Mouse (Mus musculus): ENCODE measurements at regions not wholly inside any gene's neighbourhood (a gene's known extent, or its start where the extent isn't known, plus 50 kb on each side); places are given as distances from the start of the nearest gene placed in this dataset.
A peak's percentile ranks its signal among the peaks of the same experiment; 100 is the strongest.

DNA sequence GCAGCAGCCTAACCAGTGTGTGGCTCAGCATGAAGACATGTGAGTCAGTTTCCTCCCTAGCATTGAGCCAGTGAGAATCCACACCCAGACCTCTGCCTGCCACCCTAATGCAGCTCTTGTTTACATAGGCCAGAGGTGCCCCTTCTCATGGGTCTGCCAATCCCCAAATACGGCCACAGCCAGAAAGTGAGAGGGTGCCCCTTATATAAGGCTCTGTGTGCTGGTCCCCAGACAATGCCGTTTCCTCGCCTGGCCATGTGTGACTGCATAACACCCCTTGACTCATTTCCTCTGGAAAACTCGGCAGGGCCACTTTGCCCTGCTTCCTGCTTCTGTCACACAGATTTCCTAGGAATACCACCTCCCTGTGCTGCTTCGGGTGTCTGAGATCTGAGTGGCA is 1216.4 kb upstream of the A1bg start:
- DNase-seq (ENCODE audit: low spot score in 2 of 2): no peak

DNA sequence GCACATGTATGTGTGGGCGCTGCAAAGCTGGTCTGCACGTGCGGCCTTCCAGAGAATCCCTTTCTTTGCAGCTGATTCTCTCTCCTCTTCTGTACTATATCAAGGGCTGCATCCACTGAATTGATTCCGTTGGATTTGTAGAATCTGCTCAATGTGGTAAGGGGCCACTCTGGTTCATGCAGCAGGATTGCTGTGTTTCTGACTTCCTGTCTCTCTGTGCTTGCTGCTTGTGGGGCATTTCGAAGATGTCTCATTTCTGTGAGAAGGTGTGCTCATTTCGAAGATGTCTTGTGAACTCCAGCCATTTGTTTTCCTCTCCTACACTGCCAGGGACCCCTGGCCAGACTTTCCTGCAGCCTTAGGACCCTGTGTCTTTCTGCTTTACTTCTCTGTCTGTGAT is 1215.9 kb upstream of the A1bg start:
- no peak for DNase-seq (ENCODE audit: low spot score in 2 of 2)

DNA sequence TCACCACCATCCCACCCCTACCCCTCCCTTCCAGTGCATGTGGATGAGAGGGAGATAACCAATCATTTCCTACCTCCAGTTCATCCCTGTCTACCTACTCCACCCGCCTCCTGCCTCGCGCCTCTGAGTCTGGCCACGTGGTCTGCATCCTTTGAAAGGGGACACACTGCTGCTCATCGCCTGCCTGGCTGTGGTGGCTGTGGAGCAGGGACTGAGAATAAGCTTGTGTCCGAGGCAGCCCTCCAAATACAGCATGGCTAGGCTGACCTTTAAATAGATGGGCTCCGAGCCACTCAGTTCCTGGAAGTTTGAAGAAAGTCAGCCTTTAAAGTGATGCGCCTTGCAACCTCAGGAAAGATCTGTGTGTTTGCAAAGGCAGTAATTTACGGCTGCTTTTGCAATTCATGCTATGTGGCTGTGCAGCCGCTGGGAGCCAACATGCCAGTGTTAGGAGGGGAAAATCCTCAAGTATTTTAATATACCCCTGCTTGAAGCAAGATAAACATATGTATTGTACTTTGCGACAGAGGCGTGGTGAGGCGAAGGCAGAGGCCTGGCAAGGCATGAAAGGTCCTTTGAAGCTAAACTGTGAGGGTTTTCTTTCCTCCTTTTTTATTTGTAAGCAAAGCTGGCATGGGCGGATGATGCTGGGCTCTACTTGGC is 1214.3 kb upstream of the A1bg start:
- no peak for DNase-seq (ENCODE audit: low spot score in 2 of 2)

DNA sequence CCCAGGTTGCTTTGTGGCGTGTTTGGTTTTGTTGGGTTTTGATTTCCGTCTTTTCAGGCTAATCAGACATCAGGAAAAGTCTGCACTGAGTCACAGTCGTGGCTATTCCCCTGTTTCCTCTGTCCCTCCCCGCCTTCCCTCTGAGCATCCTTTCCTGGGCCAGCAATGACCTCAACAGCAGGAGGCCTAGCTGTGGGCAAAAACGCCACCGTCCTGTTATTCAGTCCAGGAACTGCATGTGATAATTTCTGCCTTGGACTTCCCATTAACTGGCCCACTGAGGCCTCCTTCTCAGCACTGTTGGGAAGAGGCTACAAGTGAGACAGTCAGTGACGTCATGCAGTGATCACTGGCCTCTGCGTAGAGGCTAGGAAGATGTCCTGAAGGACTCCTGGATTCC is 1212.0 kb upstream of the A1bg start:
- DNase-seq (ENCODE audit: low spot score in 2 of 2): no peak

DNA sequence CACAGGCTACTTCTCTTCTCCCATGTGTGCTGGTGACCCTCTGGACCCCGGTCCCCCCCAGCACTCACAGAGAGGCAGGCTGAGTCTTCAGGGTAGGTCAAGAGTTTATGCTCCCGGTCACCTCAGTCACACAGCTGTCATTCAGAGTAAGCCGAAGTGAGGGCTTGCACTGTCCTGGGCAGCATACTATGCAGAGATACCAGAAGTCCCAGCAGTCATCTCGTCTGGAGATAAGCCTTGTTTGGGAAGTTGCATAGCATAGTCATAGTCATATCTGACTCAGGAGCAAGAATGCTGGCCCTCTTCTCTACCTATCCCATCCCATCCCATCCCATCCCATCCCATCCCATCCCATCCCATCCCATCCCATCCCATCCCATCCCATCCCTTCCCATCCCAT is 1211.5 kb upstream of the A1bg start:
- DNase-seq (ENCODE audit: low spot score in 2 of 2): no peak

DNA sequence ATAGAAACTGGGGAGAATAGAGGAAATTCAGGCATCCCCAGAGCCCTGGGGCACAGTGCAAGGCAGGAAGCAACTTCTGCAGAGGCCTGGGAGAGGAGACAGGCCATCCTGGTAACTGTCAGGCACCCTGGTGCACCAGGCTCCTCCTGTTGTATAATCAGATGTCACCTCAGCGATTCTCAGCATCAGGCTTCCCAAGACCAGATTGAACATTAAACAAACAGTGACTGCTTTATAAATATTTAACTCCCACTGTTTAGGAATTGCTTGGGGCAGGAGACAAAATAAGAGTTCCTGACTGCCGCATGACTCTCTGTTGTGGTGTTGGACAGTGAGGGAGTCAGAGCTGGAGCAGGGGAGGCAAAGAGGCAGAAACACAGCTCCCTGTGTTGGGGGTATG is 1210.1 kb upstream of the A1bg start:
- DNase-seq (ENCODE audit: low spot score in 2 of 2): no peak

DNA sequence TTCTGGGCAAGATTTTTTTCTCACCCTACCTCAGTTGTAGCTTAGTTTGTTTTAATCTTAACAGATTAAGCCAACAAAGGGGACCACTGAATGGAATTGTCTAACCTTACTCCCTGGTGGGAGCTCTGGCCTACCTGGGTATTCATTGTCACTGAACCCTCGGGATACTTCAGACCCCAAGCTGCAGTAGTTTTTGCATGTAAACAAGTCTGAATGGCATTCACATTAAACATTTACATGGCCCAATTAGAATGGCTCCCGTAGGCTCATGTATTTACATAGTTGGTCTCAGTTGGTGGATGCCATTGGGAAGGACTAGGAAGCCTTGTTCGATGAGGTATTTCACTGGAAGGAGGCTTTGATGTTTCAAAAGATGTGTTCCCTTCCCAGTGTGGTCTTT is 1208.9 kb upstream of the A1bg start:
- DNase-seq (ENCODE audit: low spot score in 2 of 2): no peak

DNA sequence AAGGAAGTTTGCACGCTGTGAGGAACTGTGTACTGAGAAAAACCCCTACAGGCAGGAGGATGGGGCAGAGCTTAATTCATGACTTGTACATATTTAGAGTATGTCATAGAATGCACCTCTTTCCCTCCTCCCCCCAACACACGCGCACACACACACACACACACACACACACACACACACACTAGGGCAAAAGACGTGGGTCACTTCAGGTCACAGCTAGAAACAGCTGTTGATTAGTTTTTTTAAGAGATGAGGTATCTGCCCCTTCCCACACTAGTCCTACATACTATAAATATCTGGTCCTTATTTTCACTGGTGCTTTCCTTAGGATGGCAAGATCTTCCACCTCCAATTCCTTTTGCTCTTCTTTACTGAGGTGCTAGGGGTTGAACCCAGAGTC is 1207.7 kb upstream of the A1bg start:
- no peak for DNase-seq (ENCODE audit: low spot score in 2 of 2)

DNA sequence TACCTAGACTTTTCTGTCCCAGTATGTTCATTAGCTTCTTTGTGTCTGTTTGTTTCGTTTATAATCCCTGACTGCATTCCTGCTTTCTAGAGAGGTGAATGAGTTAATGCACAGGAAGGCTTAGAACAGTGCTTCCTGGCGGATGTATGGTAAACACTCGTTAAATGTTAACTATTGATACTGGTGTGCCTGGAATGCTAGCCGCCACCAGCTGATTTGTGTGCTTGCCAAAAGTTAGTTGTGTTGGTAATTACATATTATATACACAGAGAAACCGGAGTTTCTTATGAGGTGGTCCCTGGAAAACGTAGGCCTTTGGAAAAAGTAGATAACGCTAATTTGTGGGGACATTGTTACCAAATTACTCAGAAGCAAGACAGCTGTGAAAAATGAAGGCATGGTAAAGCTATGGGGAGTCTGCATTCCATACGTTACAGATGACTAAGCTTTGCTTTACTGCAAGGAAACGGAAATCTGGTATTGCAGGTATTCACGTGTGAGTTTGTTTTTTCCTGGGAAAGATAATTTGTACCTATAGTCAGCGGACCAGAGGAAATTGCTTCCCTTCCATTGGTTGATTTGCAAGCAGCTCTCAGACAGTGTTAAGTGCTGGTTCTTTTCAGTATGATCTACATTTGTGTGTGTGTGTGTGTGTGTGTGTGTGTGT is 1205.9 kb upstream of the A1bg start:
- DNase-seq (ENCODE audit: low spot score in 2 of 2): no peak

DNA sequence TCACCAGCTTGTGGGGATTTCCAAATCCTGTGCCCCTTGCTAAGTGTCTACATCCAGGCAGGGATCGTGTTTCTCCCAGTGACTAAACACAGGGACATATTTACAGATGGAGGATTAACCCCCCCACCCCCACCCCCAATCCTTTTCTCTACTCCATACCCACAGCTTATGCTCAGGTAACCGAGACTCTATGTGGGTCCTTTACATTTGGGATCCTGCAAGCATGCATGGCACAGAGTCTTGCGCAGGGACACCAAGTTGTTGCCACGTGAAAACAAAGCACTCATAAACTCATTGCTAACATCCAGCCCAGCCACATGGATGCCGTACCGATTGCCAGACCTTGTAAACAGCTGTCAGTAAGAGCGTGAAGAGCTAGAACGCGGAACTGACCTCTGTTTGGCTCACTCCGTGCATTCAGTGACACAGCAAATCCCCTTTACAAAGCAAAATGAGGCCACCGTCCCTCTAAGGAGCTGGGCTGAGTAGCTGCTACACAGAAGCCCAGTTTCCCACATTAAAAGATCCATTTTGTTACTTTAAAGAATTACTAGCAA is 1204.9 kb upstream of the A1bg start:
- no peak for DNase-seq (ENCODE audit: low spot score in 2 of 2)

DNA sequence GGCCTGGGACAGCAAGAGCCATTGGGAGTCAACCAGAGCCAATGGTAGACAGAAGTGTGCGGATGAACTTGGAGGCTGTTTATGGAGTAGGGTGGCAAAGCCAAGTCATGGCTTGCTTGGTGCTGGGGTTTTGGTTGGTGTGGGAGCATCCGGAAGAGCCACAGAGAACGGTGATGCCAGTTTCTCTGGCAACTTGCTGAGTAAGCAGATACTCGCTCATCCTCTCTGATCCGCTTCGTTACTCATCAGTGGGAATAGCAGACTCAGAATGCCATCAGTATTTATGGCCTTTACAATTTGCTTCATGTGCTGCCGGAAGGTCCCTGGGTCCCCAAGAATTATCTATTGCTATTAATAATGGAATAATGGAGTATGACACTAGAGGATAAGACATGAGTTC is 1202.9 kb upstream of the A1bg start:
- no peak for DNase-seq (ENCODE audit: low spot score in 2 of 2)

DNA sequence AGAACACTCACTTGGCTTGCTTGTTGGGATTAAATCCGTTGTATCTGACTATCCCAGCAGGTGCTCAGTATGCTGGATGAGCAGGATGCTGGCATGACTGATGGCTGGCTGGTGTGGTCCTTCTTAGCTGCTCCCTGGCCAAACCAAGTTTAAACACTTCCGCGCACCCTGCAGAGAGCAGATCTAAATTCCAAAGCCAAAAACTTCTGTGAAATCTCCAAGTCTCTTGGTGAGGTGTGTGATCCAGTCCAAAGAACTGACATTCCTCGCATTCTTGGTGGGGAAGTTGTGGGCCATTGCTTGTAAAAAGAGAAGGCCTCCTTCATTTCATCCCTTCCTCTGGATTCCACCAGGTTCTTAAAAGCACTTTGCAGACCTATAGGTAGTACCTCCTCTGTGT is 1200.9 kb upstream of the A1bg start:
- no peak for DNase-seq (ENCODE audit: low spot score in 2 of 2)

DNA sequence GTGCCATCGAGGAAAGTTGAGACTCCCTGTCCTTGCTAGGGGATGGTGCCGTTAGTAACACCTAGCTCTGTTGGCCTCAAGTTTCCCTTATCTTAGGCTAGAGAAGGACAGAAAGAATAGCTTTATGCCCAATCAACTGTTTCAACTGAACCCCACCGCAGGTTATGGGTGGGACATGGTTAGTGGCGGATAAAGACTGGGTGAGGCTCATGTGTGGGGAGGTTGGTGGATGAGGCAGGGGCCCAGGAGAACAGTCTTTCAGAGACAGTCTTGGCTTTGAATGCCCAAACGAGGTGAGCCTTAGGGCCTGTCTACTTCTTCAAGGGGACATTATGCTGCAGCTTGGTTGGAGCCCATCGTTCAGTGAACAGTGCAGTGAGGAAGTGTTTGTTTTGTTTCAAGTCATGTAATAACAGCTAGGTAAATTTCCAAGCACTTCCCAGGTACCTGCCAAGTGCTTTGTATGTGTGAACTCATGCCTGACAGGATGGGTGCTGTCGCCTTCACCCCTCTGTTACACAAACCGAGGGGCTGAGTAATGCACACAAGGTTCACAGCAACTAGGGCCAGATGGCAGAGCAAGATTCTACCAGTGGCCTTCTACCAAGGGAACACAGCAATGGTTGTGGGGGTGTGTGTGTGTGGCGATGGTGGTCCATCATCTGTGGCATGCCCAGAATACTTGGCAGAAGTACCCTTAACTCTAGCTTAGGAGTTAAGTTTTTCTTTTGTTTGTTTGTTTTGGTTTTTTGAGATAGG is 1199.6 kb upstream of the A1bg start:
- DNase-seq (ENCODE audit: low spot score in 2 of 2): no peak

DNA sequence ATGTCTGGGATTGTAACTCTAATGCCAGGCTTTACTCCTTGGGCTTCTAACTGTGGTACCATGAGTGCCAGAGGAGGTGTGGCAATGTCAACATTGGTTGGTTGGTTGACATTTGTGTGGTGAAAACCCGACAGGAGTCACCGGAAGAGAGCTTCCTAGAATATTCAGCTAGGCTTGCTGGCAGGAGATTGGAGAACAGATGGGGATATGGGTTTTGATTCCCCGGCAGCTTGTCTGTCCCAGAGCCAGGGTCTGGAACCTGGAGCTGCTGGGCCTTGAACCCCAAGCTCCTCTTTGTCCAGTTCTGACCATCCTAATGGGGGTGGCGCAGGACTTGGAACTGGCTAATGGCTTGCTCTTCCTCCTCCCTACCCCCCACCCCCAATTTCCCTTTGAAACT is 1198.9 kb upstream of the A1bg start:
- no peak for DNase-seq (ENCODE audit: low spot score in 2 of 2)

DNA sequence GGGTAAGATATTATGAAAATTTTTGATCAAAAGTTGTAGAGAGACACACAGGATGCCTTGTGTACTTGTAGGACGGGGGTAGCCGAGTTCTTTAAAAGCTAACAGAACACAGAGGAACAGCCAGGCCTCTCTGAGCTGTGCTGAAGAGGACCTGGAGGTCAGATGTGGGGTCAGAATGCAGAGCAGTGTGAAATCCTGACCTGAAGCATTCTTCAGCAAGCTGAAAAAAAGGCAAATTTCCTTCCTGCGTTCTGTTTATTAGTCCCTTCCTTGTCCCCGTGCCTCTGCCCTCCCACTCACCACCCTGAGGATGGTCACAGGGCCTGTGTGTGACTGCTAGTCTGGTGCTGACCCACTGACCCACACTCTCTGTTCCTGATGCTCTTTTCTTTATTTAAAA is 1197.9 kb upstream of the A1bg start:
- no peak for DNase-seq (ENCODE audit: low spot score in 2 of 2)

DNA sequence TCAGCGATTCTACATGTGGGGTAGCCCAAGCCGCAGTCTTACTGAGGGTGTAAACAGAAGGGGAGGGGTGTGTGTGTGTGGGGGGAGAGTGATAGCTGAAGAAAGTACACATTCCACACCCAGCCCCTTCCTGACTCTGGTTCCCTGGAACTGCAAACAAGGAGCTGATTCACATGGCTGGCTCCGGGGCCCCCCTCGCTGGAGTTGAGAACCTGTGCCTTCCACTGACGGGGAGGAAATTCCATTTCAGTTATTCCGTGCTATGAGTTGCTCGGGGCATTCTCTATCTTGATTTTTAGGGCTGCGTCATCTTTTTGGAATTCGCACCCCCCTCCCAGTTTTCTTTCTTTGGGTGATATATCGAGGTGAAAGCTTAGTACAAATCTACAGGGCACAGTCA is 1196.2 kb upstream of the A1bg start:
- no peak for DNase-seq (ENCODE audit: low spot score in 2 of 2)

DNA sequence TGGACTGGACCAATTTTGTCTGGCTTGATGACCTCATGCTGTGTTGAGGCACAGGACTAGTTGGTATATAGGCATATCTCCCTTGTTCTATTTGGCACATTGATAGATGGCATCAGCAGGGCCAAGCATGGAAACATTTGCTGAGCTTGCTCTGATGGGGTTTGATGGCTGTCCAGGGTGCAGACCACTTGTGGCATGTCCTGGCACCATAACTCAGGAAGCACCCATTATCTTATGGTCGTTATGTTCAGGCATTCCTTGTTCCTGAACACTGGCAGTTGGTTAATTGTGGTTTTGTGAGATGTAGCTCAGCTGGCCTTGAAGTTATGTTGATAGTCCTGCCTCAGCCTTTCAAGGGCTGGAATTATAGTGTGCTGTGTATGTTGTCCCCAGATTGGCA is 1193.4 kb upstream of the A1bg start:
- no peak for DNase-seq (ENCODE audit: low spot score in 2 of 2)

DNA sequence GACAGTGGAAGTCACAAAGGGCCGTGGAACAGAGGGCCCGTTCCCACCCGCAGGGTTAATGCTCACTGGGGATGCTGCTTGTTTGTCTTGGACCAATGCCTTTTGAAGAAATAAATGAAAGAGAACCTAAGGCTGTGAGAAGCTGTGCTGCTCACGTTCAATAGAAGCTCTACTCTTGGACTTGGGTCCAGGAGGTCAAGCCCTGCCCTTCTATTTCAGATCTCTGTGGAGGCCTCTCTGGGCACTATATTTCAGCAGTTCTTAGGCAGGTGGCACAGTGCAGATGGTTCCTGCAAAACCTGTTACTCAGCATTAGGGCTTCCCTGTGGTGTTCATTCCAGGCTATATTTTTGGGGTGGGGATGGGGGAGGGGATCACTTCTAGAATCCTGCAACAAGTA is 1192.0 kb upstream of the A1bg start:
- DNase-seq (ENCODE audit: low spot score in 2 of 2): no peak

DNA sequence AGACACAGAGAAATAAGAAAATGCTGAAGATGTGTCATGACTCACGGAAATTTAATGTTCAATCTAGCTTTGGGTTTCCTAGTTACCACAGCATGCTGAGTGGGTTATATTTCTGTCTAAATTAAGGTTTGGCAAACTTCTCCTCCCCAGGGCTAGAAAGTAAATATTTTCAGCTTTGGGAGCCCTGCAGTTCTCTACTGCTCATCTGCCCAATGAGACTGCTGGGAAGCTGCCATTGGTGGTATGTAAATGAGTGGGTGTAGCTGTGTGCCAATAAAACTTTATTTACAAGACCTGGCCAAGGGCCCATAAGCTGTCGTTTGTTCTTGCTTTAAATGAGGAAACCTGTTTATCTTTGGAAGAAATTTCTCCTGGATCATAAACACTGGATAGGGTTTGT is 1189.3 kb upstream of the A1bg start:
- DNase-seq (ENCODE audit: low spot score in 2 of 2): peak; percentile 11 to 32

DNA sequence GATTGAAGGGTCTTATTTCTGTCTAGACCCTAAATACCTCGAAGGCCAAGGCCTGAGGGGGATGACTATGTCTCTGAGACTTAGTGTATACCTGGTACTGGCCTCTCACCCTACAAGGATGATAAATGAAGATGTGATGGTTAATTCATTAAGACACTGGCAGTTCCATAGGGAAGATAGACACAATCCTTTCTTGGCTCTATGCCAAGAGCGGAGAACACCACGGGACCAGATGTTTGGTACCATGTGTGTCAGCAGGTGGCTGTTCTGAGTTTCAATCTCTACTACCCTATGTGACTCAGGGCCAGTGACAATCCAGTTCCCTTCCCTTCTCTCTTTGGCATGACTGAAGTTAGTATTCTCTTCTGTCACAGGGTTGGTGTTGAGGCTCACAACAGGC is 1185.2 kb upstream of the A1bg start:
- no peak for DNase-seq (ENCODE audit: low spot score in 2 of 2)

DNA sequence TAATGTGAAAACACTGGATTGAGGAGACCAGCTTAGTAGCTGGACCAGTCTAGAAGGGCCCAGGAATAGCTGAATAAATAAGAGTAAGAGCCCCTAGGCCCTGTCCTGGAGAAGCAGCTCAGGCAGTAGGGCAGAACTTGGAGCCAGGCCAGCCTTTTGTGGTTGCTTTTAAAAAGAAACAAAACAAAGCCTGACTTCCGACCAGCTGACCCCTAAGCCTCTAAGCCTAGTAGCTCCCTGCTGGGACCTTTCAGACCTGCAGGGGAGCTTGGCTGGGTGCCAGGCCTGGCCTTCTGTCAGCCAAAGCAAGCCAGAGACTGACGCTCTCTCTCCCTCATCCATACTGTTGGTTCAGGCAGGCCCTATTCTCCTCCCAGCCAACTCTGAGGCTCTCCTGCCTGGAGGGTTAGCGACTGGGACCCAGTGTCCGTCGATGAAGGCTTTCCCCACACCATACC is 1183.7 kb upstream of the A1bg start:
- DNase-seq (ENCODE audit: low spot score in 2 of 2): peak; percentile 53 to 55

DNA sequence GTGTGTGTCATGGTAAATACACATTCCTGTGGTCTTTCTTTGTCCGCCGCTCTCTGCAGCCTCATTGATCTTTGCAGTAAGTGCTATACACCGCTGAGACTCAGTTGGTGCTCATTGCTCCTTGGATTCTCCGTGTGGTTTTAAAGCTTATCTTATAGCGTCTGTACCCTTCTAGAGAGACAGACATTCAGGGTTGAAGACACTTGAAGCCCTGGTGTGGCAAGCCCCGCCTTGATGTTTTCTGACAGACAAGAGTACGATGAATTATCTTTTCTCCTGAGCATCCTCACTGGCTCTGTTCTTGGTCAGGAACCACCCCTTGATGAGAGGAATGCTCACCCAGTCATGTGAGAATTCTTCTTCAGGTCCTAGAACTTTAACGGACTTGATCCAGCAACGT is 1182.7 kb upstream of the A1bg start:
- DNase-seq (ENCODE audit: low spot score in 2 of 2): no peak
